Mouse (Mus musculus): Measurements from ENCODE around the gene Klhl40. TPM values are rescaled to one million over a fixed set of nuclear protein-coding genes. Genes with fewer than 3 reads are reported as not detected.

The Klhl40 gene
- polyA plus RNA-seq (2012; rRNA removed): 0.87 and 0.97 TPM in 2 replicates

GRCm38 (mm10) chr9:121777484-121778065, at the start of gene Klhl40:
Gene Klhl40 (plus strand): TSS chr9:121777607.

DNA sequence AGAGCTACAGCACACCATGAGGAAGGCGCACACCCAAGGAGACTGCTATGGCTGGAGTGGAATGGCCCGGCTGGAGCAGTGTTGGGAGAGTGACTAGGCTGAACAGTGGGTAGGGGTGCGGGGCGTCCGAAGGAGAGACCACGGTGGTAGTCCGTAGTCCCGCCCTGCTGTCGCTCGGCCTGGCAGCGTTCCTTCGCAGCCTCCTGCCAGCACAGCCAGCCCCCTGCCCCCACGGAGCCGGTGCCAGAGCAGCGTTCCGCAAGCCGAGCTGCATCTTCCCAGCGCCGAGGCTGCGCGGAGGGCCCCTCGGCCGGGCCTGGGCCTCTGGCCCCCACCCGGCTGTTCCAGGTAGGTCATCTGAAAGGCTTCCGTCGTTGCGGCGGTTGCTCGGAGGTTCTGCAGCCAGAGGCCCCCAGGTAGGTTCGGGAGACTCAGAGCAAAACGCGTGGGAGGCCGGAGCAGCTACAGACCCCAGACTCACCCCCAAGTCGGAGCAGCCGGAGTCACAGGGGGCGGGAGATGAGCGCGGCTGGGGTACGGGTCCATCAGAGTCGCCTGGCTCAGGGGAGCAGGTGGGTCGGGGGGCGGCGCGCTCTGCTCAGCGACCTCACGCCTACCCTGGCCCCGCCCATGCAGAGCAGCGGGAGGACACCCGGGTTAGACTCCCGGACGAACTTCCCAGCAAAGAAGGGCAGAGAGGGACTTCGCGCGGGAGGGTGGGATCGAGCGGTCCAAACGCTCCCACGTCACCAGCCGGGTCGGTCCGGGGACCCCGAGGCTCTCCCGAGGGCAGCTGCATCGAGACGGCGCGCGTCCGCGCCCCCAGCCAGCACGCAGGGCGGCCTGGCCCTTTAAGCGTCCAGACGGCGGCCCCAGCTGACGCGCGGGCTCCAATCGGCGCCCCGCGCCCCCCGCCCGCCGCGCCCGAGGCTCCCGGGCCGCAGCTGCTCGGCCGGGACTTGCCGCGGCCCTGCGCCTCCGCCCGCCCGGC, 18.0 kb upstream of the Klhl40 start, which contains the start of gene Zfp651:
Gene Zfp651 (plus strand): TSS at position 240 of the 991 bp plus-strand sequence.

GRCm38 (mm10) chr9:121791757-121792521, 14.5 kb downstream of the Klhl40 start, which contains the start of gene Hhatl:
Gene Hhatl (minus strand): TSS chr9:121792507.

Other genes starting within 250 kb of the Klhl40 start
- gene Lyzl4, start 135.5 kb upstream of the Klhl40 start, polyA plus RNA-seq (2012; rRNA removed): 0.17 and 0.39 TPM in 2 replicates
- 1.4 and 2.9 TPM in 2 replicates for gene Vipr1, start 134.9 kb upstream of the Klhl40 start, polyA plus RNA-seq (2012; rRNA removed)
- gene Sec22c, start 72.1 kb upstream of the Klhl40 start, polyA plus RNA-seq (2012; rRNA removed): 7.4 and 11.1 TPM in 2 replicates
- gene Ss18l2, start 67.3 kb upstream of the Klhl40 start, polyA plus RNA-seq (2012; rRNA removed): 10.7 and 14.3 TPM in 2 replicates
- gene Nktr, start 58.4 kb upstream of the Klhl40 start, polyA plus RNA-seq (2012; rRNA removed): 46.0 and 59.0 TPM in 2 replicates
- gene Zfp651, start 18.3 kb upstream of the Klhl40 start, polyA plus RNA-seq (2012; rRNA removed): 72.1 and 78.1 TPM in 2 replicates
- gene Hhatl, start 14.9 kb downstream of the Klhl40 start, polyA plus RNA-seq (2012; rRNA removed): 5.1 and 5.4 TPM in 2 replicates
- 3.8 and 4.0 TPM in 2 replicates for gene Ccdc13, start 61.9 kb downstream of the Klhl40 start, polyA plus RNA-seq (2012; rRNA removed)
- gene Higd1a, start 80.8 kb downstream of the Klhl40 start, polyA plus RNA-seq (2012; rRNA removed): 11.7 and 13.6 TPM in 2 replicates
- 2.6 and 2.7 TPM in 2 replicates for gene Ackr2, start 120.7 kb downstream of the Klhl40 start, polyA plus RNA-seq (2012; rRNA removed)
- gene Cyp8b1, start 138.7 kb downstream of the Klhl40 start, polyA plus RNA-seq (2012; rRNA removed): 0.36 and 0.40 TPM in 2 replicates
- 9.3 and 9.7 TPM in 2 replicates for gene Fam198a, start 173.4 kb downstream of the Klhl40 start, polyA plus RNA-seq (2012; rRNA removed)
- gene Pomgnt2, start 219.5 kb downstream of the Klhl40 start, polyA plus RNA-seq (2012; rRNA removed): 41.0 and 47.8 TPM in 2 replicates